Mouse (Mus musculus) cortical plate, adult 2 months (tissue): ENCODE measurements around the gene Hivep2.

Experiments
- CTCF ChIP-seq: fragments of 200-500 bp; IDR thresholded peaks from 2 replicates; pipeline ENCODE4 v1.5.1; 2011; ENCODE audit warnings: mild to moderate bottlenecking, control low read depth, low read length; ENCODE audit not compliant: insufficient read depth; ENCODE audit errors: extremely low read depth
- POLR2A ChIP-seq: fragments of 200-500 bp; IDR thresholded peaks from 2 replicates; pipeline ENCODE4 v1.6.1; 2011; ENCODE audit warnings: mild to moderate bottlenecking, low read length, control low read depth; ENCODE audit not compliant: insufficient read depth; ENCODE audit errors: extremely low read depth

GRCm38 (mm10) chr10:14041606-14042005 is 75.7 kb downstream of the Hivep2 start:
- TF ChIP-seq POLR2A (no peak), CTCF (no peak)
